Mouse (Mus musculus) G1E (cell line): Measurements from ENCODE around the gene Cdkn1a. TPM values are rescaled to one million over a fixed set of nuclear protein-coding genes. Genes with fewer than 3 reads are reported as not detected.
"Not testable (repeated sequence)": the region's sequence is repeated elsewhere in the genome, so short reads cannot be mapped to it uniquely, and the experiment has no call there.

Experiments used
- ATAC-seq: 2 replicates; pipeline ENCODE4 v1.8.0; 2016; ENCODE audit warnings: mild to moderate bottlenecking; ENCODE audit not compliant: insufficient number of reproducible peaks, poor library complexity, low FRiP score, severe bottlenecking; ENCODE audit errors: extremely low read depth
- DNase-seq: peaks from one replicate; pipeline ENCODE4 v3.0.0; 2012; ENCODE audit warnings: low spot score
- H3K27me3 ChIP-seq: 2 replicates; pipeline ENCODE4 v1.6.1; 2012; ENCODE audit warnings: mild to moderate bottlenecking, low read length, inconsistent platforms; ENCODE audit not compliant: insufficient read depth
- H3K36me3 ChIP-seq: replicated peaks from 2 replicates; pipeline ENCODE3; 2012; ENCODE audit warnings: mild to moderate bottlenecking, inconsistent platforms
- H3K4me1 ChIP-seq: 2 replicates; pipeline ENCODE4 v1.6.1; 2012; ENCODE audit warnings: low read depth, low read length, inconsistent platforms, mixed read lengths; ENCODE audit not compliant: insufficient read depth
- H3K4me3 ChIP-seq: 2 replicates; pipeline ENCODE4 v1.5.1; 2012; ENCODE audit warnings: low read depth, mild to moderate bottlenecking, inconsistent platforms, low read length, moderate library complexity, mixed read lengths
- H3K9me3 ChIP-seq: replicated peaks from 2 replicates; pipeline ENCODE4 v1.6.1; 2012; ENCODE audit warnings: inconsistent platforms
- CTCF ChIP-seq: IDR thresholded peaks from 2 replicates; pipeline ENCODE4 v1.5.1; 2012; ENCODE audit warnings: low read depth, low read length, inconsistent platforms, mixed read lengths
- GATA1 ChIP-seq: IDR thresholded peaks from 2 replicates; pipeline ENCODE4 v1.6.1; 2012; ENCODE audit warnings: borderline replicate concordance, low read length, inconsistent platforms, mixed read lengths
- GATA2 ChIP-seq: IDR thresholded peaks from 2 replicates; pipeline ENCODE4 v1.6.1; 2012; ENCODE audit warnings: low read depth, low read length, inconsistent platforms, borderline replicate concordance
- POLR2AphosphoS5 ChIP-seq: IDR thresholded peaks from 2 replicates; pipeline ENCODE4 v1.6.1; 2012; ENCODE audit warnings: low read depth, low read length, inconsistent platforms; ENCODE audit not compliant: insufficient replicate concordance
- TAL1 ChIP-seq: conservative IDR thresholded peaks from 2 replicates; pipeline ENCODE4 v1.6.1; 2012; ENCODE audit warnings: low read depth, low read length, inconsistent platforms, mixed read lengths
- polyA plus RNA-seq: library from polyadenylated mRNA; stranded (reverse); fragments of >175 nt; gene quantifications from 2 replicates; pipeline ENCODE4 v1.2.3, GENCODE M21; 2012
- total RNA-seq, 2 experiments: library from RNA; stranded (forward) in 1 of 2; stranded (reverse) in 1 of 2; fragments of 200-1000 nt in 1 of 2; fragments of >200 nt in 1 of 2; fragmentation: Nextera tagmentation in 1 of 2; gene quantifications; 2 replicates each; pipeline ENCODE4 v1.2.3; 2014 to 2017

Cdkn1a gene
- total and polyA plus RNA-seq, 3 experiments: 21.4 to 234 (median 145) TPM

GRCm38 (mm10) chr17:29095201-29095733, 4.5 kb downstream of the Cdkn1a start:
- ATAC-seq (peak; percentile 58), DNase-seq (peak; percentile 83)
- peaks cover 63% of the 10 kb centered on the region for H3K36me3 ChIP-seq
- TF ChIP-seq CTCF (peak; percentile 93), POLR2AphosphoS5 (peak; percentile 87; the same call in 1 of the 2 replicates), GATA2 (no peak), TAL1 (no peak), GATA1 (no peak)
- no peaks in the 10 kb centered on the region for H3K9me3 ChIP-seq
- peaks cover 90% of the 10 kb centered on the region for H3K4me1 ChIP-seq
- peak overlapping the region; percentile 98 for H3K4me3 ChIP-seq
- H3K27me3 ChIP-seq: no peaks in the 10 kb centered on the region

GRCm38 (mm10) chr17:29096245-29096644, 5.5 kb downstream of the Cdkn1a start:
- no peaks in the 10 kb centered on the region for H3K9me3 ChIP-seq
- H3K36me3 ChIP-seq: peaks cover 70% of the 10 kb centered on the region
- no peaks in the 10 kb centered on the region for H3K27me3 ChIP-seq
- ATAC-seq: no peak
- peak overlapping the region; percentile 98 for H3K4me3 ChIP-seq
- TF ChIP-seq CTCF (no peak), GATA2 (no peak), GATA1 (no peak), TAL1 (no peak), POLR2AphosphoS5 (no peak)
- DNase-seq: no peak
- H3K4me1 ChIP-seq: peaks cover 80% of the 10 kb centered on the region

GRCm38 (mm10) chr17:29096851-29097561, 6.2 kb downstream of the Cdkn1a start:
- no peak for DNase-seq
- peaks cover 73% of the 10 kb centered on the region for H3K4me1 ChIP-seq
- no peak for ATAC-seq
- TF ChIP-seq POLR2AphosphoS5 (no peak), GATA1 (no peak)
- peaks cover 70% of the 10 kb centered on the region for H3K36me3 ChIP-seq
- peak overlapping the region; percentile 98 for H3K4me3 ChIP-seq
- no peaks in the 10 kb centered on the region for H3K9me3 ChIP-seq
- no peaks in the 10 kb centered on the region for H3K27me3 ChIP-seq

GRCm38 (mm10) chr17:29098291-29098690, 7.5 kb downstream of the Cdkn1a start:
- H3K36me3 ChIP-seq: peaks cover 70% of the 10 kb centered on the region
- no peaks in the 10 kb centered on the region for H3K27me3 ChIP-seq
- no peak for TF ChIP-seq TAL1
- no peak for TF ChIP-seq CTCF
- no peak; the same call in 1 of the 2 replicates for TF ChIP-seq POLR2AphosphoS5
- DNase-seq: no peak
- peaks cover 60% of the 10 kb centered on the region for H3K4me1 ChIP-seq
- peak overlapping the region; percentile 42; the same call in 1 of the 2 replicates for H3K4me3 ChIP-seq
- no peaks in the 10 kb centered on the region for H3K9me3 ChIP-seq
- no peak for ATAC-seq

- DNase-seq: no peak
- no peak for ATAC-seq
- no peaks in the 10 kb centered on the region for H3K27me3 ChIP-seq
Observed at GRCm38 (mm10) chr17:29099076-29099475, 8.3 kb downstream of the Cdkn1a start.

GRCm38 (mm10) chr17:29100627-29101026, 9.9 kb downstream of the Cdkn1a start:
- H3K4me3 ChIP-seq: no peak overlapping the region
- no peaks in the 10 kb centered on the region for H3K27me3 ChIP-seq
- ATAC-seq (no peak), DNase-seq (no peak)
- H3K36me3 ChIP-seq: peaks cover 53% of the 10 kb centered on the region
- TF ChIP-seq POLR2AphosphoS5 (peak; percentile 85; the same call in 1 of the 2 replicates), CTCF (no peak)
- peaks cover 42% of the 10 kb centered on the region for H3K4me1 ChIP-seq
- H3K9me3 ChIP-seq: no peaks in the 10 kb centered on the region

More at GRCm38 (mm10) chr17:29099076-29099475, 8.3 kb downstream of the Cdkn1a start:
- H3K36me3 ChIP-seq: peaks cover 67% of the 10 kb centered on the region
- no peak for TF ChIP-seq TAL1
- TF ChIP-seq CTCF: no peak
- no peak for TF ChIP-seq GATA2
- no peaks in the 10 kb centered on the region for H3K9me3 ChIP-seq
- H3K4me3 ChIP-seq: no peak overlapping the region
- peaks cover 53% of the 10 kb centered on the region for H3K4me1 ChIP-seq

GRCm38 (mm10) chr17:29110356-29110755, 19.6 kb downstream of the Cdkn1a start:
- H3K4me3 ChIP-seq, ATAC-seq, DNase-seq, H3K9me3 ChIP-seq, H3K36me3 ChIP-seq, H3K27me3 ChIP-seq: not testable (repeated sequence)
- peaks cover 44% of the 10 kb centered on the region for H3K4me1 ChIP-seq
